Mouse (Mus musculus) myocyte (in vitro differentiated cells): ENCODE measurements around the gene Itgax.

Source experiments
- CEBPB ChIP-seq: IDR thresholded peaks from 2 replicates; pipeline ENCODE4 v1.6.1; 2011; ENCODE audit warnings: mild to moderate bottlenecking, moderate library complexity; ENCODE audit not compliant: poor library complexity, insufficient read depth, severe bottlenecking
- E2F4 ChIP-seq: IDR thresholded peaks from one replicate; pipeline ENCODE4 v1.6.1; 2011; ENCODE audit warnings: mild to moderate bottlenecking, control low read depth, moderate library complexity; ENCODE audit not compliant: insufficient read depth
- MAX ChIP-seq: IDR thresholded peaks from one replicate; pipeline ENCODE4 v1.6.1; 2011; ENCODE audit warnings: low read depth, mild to moderate bottlenecking, control low read depth
- MYOG ChIP-seq, 3 experiments: IDR thresholded peaks; one replicate each; pipeline ENCODE4 v1.6.1; 2011; ENCODE audit warnings: control low read depth in 2 of 3, low read depth in 2 of 3, mild to moderate bottlenecking in 2 of 3; ENCODE audit not compliant: insufficient read length in 2 of 3, control insufficient read depth in 1 of 3, insufficient read depth in 1 of 3
- POLR2A ChIP-seq: IDR thresholded peaks from one replicate; pipeline ENCODE4 v1.6.1; 2011; ENCODE audit warnings: low read depth, mild to moderate bottlenecking, control low read depth, moderate library complexity; ENCODE audit not compliant: insufficient read length
- POLR2AphosphoS2 ChIP-seq: IDR thresholded peaks from one replicate; pipeline ENCODE4 v1.6.1; 2011; ENCODE audit warnings: low read depth, control low read depth; ENCODE audit not compliant: insufficient read length
- SRF ChIP-seq: IDR thresholded peaks from one replicate; pipeline ENCODE4 v1.6.1; 2011; ENCODE audit warnings: low read depth; ENCODE audit not compliant: control insufficient read depth, insufficient read length
- TCF12 ChIP-seq: IDR thresholded peaks from one replicate; pipeline ENCODE4 v1.6.1; 2011; ENCODE audit warnings: mild to moderate bottlenecking, control low read depth; ENCODE audit not compliant: poor library complexity, insufficient read depth, severe bottlenecking
- TCF3 ChIP-seq: IDR thresholded peaks from one replicate; pipeline ENCODE4 v1.6.1; 2011; ENCODE audit warnings: low read depth, control low read depth; ENCODE audit not compliant: insufficient read length

GRCm38 (mm10) chr7:128132148-128132547 is 2.8 kb downstream of the Itgax start:
- no peak for TF ChIP-seq POLR2A
- no peak for TF ChIP-seq MYOG (IDR thresholded peaks at IDR 0.05; ENCODE audit: control insufficient read depth in 1 of 3, insufficient read depth in 1 of 3, insufficient read length in 2 of 3, low read depth in 2 of 3)
- no peak for TF ChIP-seq E2F4
- TF ChIP-seq POLR2AphosphoS2, result no peak
- TF ChIP-seq CEBPB, result no peak
- TF ChIP-seq SRF, result no peak
- TF ChIP-seq TCF12, result no peak
- TF ChIP-seq TCF3, result no peak
- TF ChIP-seq MAX, result no peak
